Mouse (Mus musculus): ENCODE measurements around the gene Tmem126a.

- TF ChIP-seq GATA1 (IDR thresholded peaks at IDR 0.05; ENCODE audit: borderline replicate concordance, low read length) (no peak), CTCF (IDR thresholded peaks at IDR 0.05; ENCODE audit: low read depth, low read length) (no peak)
Measured at GRCm38 (mm10) chr7:90456149-90456844, 732 bp downstream of the Tmem126a start.
